Mouse (Mus musculus) heart, adult 2 months (tissue): Measurements from ENCODE around the gene Bach2. TPM values are rescaled to one million over a fixed set of nuclear protein-coding genes. Genes with fewer than 3 reads are reported as not detected.
A peak's percentile ranks its signal among the peaks of the same experiment; 100 is the strongest.

Source experiments
- DNase-seq, 2 experiments: peaks; one replicate each; pipeline ENCODE4 v3.0.0; 2021
- H3K27ac ChIP-seq: fragments of 200-600 bp; 2 replicates; pipeline ENCODE4 v1.8.1; 2022
- H3K27me3 ChIP-seq: fragments of 200-500 bp; 2 replicates; pipeline ENCODE4 v1.6.1; 2012; ENCODE audit warnings: mild to moderate bottlenecking, low read length, inconsistent platforms, mixed read lengths; ENCODE audit not compliant: control insufficient read depth, insufficient read depth
- H3K36me3 ChIP-seq: fragments of 200-500 bp; 2 replicates; pipeline ENCODE4 v1.6.1; 2012; ENCODE audit warnings: low read length, inconsistent platforms; ENCODE audit not compliant: control insufficient read depth, insufficient read depth
- H3K4me1 ChIP-seq: fragments of 200-500 bp; 2 replicates; pipeline ENCODE4 v1.6.1; 2011; ENCODE audit warnings: low read length; ENCODE audit not compliant: control insufficient read depth, insufficient read depth
- H3K4me3 ChIP-seq: fragments of 200-600 bp; 2 replicates; pipeline ENCODE4 v1.8.1; 2022
- H3K79me2 ChIP-seq: fragments of 200-500 bp; replicated peaks from 2 replicates; pipeline ENCODE4 v1.6.1; 2012; ENCODE audit warnings: mild to moderate bottlenecking, inconsistent platforms, low read length, moderate library complexity, mixed read lengths; ENCODE audit not compliant: control insufficient read depth, insufficient read depth
- H3K9ac ChIP-seq: fragments of 200-500 bp; 2 replicates; pipeline ENCODE4 v1.6.1; 2012; ENCODE audit warnings: low read depth, mild to moderate bottlenecking, control low read depth, inconsistent platforms, low read length, mixed read lengths
- CTCF ChIP-seq: fragments of 200-600 bp; IDR thresholded peaks from 2 replicates; pipeline ENCODE4 v1.8.1; 2022; ENCODE audit warnings: antibody characterized with exemption, mild to moderate bottlenecking, moderate library complexity
- EP300 ChIP-seq: fragments of 200-500 bp; IDR thresholded peaks from 2 replicates; pipeline ENCODE4 v1.6.1; 2011; ENCODE audit warnings: low read depth, low read length, control low read depth; ENCODE audit not compliant: insufficient read depth
- POLR2A ChIP-seq: fragments of 200-500 bp; IDR thresholded peaks from 2 replicates; pipeline ENCODE4 v1.6.1; 2011; ENCODE audit warnings: mild to moderate bottlenecking, low read depth, low read length, control low read depth; ENCODE audit not compliant: insufficient read depth
- WGBS: fragments of 180-500 bp; shearing (Covaris S2); methylation state at CpG from one replicate; pipeline ENCODE4 v1.1.7; 2018; 5-methylcytosine and 5-hydroxymethylcytosine counted together
- intact Hi-C: fragments of 180-260 bp; cut with DNase I; formaldehyde crosslinking; loops from one replicate; pipeline ENCODE4 v1.15.1; 2025
- polyA plus RNA-seq: library from polyadenylated mRNA; depleted of rRNA; stranded (reverse); fragments of >200 nt; gene quantifications from 2 replicates; pipeline ENCODE4 v1.2.3, GENCODE M21; 2012
- total RNA-seq, 2 experiments: library from RNA; stranded (reverse); gene quantifications; 2 replicates each; pipeline ENCODE4 v1.2.3; 2021

The Bach2 gene
- total and polyA plus RNA-seq, 3 experiments = 2.4 to 4.2 (median 3.9) TPM

GRCm38 (mm10) chr4:32324967-32325366 lies 86.4 kb downstream of the Bach2 start:
- Histone ChIP-seq H3K36me3 (no peaks in the 10 kb centered on the region; the same call in none of the 2 replicates), H3K27ac (no peak overlapping the region), H3K27me3 (no peaks in the 10 kb centered on the region), H3K4me1 (peaks cover 3% of the 10 kb centered on the region; the same call in 1 of the 2 replicates), H3K79me2 (no peaks in the 10 kb centered on the region; the same call in 1 of the 2 replicates), H3K4me3 (no peak overlapping the region), H3K9ac (no peak overlapping the region)
- intact Hi-C loops = no loop called here
- no peak for DNase-seq
- WGBS = 67% methylated on average over 4 of the region's 4 CpGs
- TF ChIP-seq CTCF = no peak

GRCm38 (mm10) chr4:32325596-32325995 lies 87.0 kb downstream of the Bach2 start:
- H3K4me3 ChIP-seq = no peak overlapping the region
- TF ChIP-seq CTCF (no peak), POLR2A (no peak), EP300 (no peak)
- no peak overlapping the region for H3K27ac ChIP-seq
- H3K79me2 ChIP-seq = no peaks in the 10 kb centered on the region
- intact Hi-C loops = no loop called here
- H3K36me3 ChIP-seq = no peaks in the 10 kb centered on the region; the same call in none of the 2 replicates
- DNase-seq = no peak
- peaks cover 4% of the 10 kb centered on the region for H3K4me1 ChIP-seq
- H3K9ac ChIP-seq = no peak overlapping the region
- 80% methylated on average over 3 of the region's 3 CpGs for WGBS
- H3K27me3 ChIP-seq = no peaks in the 10 kb centered on the region

GRCm38 (mm10) chr4:32326279-32326678 lies 87.7 kb downstream of the Bach2 start:
- no peak overlapping the region for H3K9ac ChIP-seq
- 80% methylated on average over 10 of the region's 10 CpGs for WGBS

DNA sequence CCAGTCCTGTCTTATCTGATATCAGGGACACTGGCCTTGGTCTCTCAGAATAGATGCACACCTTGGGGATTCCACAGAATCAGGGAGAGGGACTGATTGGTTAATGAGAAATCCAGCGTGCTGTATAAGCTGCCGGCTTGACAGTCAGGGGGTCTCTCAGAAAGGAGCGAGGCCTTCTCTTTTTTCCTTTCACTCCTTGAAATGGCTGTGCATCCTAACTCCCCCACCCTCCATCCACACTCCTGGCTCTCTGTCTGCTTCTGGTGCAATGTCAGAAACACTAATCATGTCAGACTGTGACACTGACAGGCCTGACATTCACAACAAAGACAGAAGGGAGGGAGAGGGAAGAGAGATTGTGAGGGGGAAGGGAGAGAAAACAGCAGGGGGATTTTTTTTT lies 88.3 kb downstream of the Bach2 start:
- H3K36me3 ChIP-seq = no peaks in the 10 kb centered on the region; the same call in none of the 2 replicates
- no peak for TF ChIP-seq POLR2A
- no peak for TF ChIP-seq CTCF
- TF ChIP-seq EP300 = no peak
- peaks cover 7% of the 10 kb centered on the region for H3K4me1 ChIP-seq
- H3K27ac ChIP-seq = no peak overlapping the region
- no peak for DNase-seq
- 64% methylated on average over 3 of the region's 3 CpGs for WGBS
- no peaks in the 10 kb centered on the region for H3K79me2 ChIP-seq
- intact Hi-C loops = no loop called here
- H3K27me3 ChIP-seq = no peaks in the 10 kb centered on the region
- no peak overlapping the region for H3K9ac ChIP-seq
- no peak overlapping the region for H3K4me3 ChIP-seq

More at GRCm38 (mm10) chr4:32326279-32326678, 87.7 kb downstream of the Bach2 start:
- H3K27me3 ChIP-seq = no peaks in the 10 kb centered on the region
- no peaks in the 10 kb centered on the region for H3K79me2 ChIP-seq
- no peaks in the 10 kb centered on the region; the same call in none of the 2 replicates for H3K36me3 ChIP-seq
- TF ChIP-seq CTCF (no peak), EP300 (no peak), POLR2A (no peak)
- no peak overlapping the region for H3K27ac ChIP-seq
- DNase-seq = no peak
- no peak overlapping the region for H3K4me3 ChIP-seq
- intact Hi-C loops = no loop called here
- peaks cover 7% of the 10 kb centered on the region for H3K4me1 ChIP-seq

DNA sequence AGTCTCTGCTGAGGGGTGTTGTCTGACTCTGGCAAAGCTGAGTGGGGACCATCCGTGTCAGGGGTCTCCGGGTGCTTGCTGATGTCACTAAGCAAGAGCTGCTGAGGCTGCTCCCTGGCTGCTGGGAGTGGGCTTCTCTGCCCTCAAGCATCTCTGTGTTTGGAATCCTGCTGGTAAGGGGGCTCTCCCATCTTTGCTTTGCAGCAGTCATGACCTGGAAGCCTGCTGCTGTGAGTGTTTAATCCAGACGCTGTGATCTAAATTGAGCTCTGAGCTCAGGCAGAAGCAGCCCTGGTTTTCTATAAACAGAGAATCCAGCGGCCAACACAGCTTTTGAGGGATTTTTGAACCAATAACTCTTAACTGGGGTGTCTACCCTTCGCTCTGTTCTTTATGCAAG lies 89.0 kb downstream of the Bach2 start:
- intact Hi-C loops = no loop called here
- no peak overlapping the region for H3K27ac ChIP-seq

GRCm38 (mm10) chr4:32328561-32328960 lies 90.0 kb downstream of the Bach2 start:
- intact Hi-C loops = no loop called here
- no peak for DNase-seq
- Histone ChIP-seq H3K36me3 (no peaks in the 10 kb centered on the region; the same call in none of the 2 replicates), H3K79me2 (no peaks in the 10 kb centered on the region), H3K9ac (no peak overlapping the region), H3K27ac (no peak overlapping the region), H3K4me3 (no peak overlapping the region), H3K4me1 (peaks cover 7% of the 10 kb centered on the region), H3K27me3 (no peaks in the 10 kb centered on the region)
- 69% methylated on average over 2 of the region's 2 CpGs for WGBS
- TF ChIP-seq EP300 (no peak), CTCF (no peak)

More for the DNA sequence above, 89.0 kb downstream of the Bach2 start:
- DNase-seq = no peak
- H3K36me3 ChIP-seq = no peaks in the 10 kb centered on the region; the same call in none of the 2 replicates
- TF ChIP-seq POLR2A (no peak), CTCF (no peak), EP300 (no peak)
- no peaks in the 10 kb centered on the region for H3K27me3 ChIP-seq
- H3K4me1 ChIP-seq = peaks cover 7% of the 10 kb centered on the region
- peak overlapping the region; percentile 36; the same call in 1 of the 2 replicates for H3K9ac ChIP-seq
- no peaks in the 10 kb centered on the region for H3K79me2 ChIP-seq
- H3K4me3 ChIP-seq = no peak overlapping the region
- 49% methylated on average over 5 of the region's 5 CpGs for WGBS
